Mouse (Mus musculus) heart, adult 11 months (tissue): Measurements from ENCODE around the gene Kat2a.

Experiments used
- DNase-seq: peaks from one replicate; pipeline ENCODE4 v3.0.0; 2022

Kat2a gene

DNA sequence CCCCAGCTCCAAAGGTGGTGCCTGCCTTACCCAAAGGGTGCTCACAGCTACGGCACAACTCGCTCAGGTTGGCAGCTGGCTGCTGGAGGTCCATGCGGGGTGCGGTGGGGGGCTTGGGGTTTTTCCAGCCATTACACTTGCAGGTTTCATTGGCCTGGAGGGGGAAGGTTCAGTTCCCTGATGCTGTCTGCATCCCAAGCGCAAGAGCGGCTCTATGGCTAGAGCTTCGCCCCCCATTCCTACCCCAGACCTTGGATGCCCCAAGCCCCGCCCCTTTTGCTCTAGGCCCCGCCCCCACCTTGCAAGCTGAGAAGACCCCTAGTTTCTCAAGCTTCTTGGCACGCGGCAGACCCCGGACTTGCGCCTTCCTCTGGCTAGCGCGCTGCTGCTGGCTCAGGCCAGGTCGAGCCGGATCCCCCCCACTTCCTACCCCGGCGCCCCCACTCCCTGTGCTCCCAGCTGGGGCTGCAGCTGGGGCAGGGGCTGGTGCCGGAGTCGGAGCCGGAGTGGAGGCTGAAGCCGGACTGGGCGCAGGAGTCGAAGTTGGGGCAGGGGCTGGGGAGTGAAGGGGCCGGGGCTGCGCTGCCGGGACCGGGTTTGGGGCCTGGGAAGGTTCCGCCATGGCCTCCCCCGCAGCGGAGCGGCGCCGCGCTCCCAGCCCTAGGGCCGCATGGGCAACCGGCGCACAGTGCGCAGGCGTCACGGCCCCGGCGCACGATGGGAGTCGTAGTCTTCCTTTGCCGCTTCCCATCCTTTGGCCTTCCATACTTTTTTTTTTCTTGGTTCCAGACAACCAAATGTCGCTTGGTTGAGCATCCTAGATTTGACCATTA lies at the start of gene Kat2a:
Gene Kat2a (minus strand): TSS at position 683 of the 833 bp plus-strand sequence.
- peak; percentile 99 for DNase-seq

DNA sequence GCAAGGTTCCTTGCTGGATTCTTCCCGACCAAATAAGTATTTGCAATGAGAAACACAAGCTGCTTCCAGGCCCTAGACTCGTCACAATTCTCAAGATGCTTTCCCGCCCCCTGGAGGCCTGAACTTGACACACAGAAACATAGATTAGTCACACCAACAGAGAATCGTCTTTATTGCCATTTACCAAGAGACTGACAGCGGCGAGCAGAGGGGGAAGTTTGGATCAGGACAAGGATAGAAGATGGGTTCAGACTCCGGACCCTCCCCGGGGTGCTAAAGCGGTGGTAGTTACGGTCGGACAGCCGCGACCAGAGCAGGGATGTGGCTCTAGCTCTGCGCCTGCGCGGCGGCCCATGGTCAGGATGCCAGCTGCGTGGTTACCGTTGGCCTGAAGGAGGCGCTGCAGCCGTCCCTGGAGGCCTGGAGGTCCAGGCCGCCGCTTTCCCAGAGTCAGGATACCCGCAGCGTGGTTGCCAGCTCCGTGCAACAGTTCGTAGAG lies 49.3 kb upstream of the Kat2a start:
- peak; percentile 99 for DNase-seq

GRCm38 (mm10) chr11:100759611-100760233 lies 47.5 kb upstream of the Kat2a start, which contains the start of gene Kcnh4:
Gene Kcnh4, minus strand, starts transcription at chr11:100759942.
- peak; percentile 95 for DNase-seq

- peak; percentile 88 for DNase-seq
Measured at GRCm38 (mm10) chr11:100758707-100759610, 46.7 kb upstream of the Kat2a start.

DNA sequence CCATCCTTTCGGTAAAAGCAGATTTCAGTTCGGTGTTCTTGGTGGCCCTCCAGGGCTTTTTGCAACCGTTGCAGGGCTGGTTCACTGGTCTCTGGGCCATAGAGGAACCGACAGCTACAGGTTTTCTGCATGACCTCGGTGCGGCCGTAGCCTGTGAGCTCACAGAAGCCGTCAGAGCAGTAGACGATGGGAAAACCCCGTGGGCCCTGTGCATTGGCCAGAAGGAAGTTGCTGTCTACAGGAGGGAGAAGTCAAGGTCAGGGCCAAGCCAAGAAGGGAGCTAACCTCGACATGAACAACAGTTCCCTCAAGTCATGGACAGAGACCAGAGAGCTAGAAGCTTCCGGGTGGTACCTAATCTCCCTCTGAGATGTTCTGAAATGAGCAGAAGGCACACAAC lies 45.3 kb upstream of the Kat2a start:
- peak; percentile 86 for DNase-seq

DNA sequence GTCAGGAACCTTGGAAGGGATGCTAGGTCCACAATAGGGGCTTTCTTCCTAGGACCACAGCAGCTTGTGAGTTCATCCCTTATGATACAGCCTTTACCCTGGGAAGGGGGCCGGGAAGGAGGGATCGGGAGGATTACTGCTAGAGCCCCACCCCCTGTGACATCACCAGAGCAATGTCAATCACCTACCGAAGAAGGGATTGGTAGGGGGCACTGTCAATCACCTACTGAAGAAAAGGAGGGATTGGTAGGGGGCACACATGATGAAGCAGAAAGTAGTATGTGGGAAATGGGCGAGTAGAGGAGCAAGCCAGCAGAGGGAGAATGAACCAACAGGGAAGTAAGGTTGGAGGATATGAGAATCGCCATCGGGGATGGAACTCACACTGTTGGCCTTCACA lies 44.2 kb upstream of the Kat2a start:
- no peak for DNase-seq

GRCm38 (mm10) chr11:100754693-100755057 lies 42.4 kb upstream of the Kat2a start:
- DNase-seq: no peak

GRCm38 (mm10) chr11:100754021-100754692 lies 41.9 kb upstream of the Kat2a start:
- DNase-seq: peak; percentile 87

DNA sequence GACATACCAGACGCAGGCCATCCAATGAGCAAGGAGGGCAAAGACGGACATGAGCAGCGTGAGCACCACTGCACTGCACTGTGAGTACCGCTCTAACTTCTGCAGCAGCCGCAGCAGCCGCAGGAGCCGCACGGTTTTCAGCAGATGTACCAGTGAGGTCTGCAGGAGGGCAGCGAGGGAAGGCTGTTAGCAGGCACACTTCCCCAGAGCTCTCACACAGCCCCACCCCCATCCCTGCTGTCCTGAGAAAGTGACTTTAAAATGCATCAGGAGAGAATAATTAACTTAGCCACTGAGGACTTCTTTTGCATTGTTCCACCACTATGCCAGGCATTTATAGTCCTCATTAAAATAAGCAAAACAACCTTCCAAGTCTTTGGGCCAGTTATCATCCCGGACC lies 40.0 kb upstream of the Kat2a start:
- no peak for DNase-seq

DNA sequence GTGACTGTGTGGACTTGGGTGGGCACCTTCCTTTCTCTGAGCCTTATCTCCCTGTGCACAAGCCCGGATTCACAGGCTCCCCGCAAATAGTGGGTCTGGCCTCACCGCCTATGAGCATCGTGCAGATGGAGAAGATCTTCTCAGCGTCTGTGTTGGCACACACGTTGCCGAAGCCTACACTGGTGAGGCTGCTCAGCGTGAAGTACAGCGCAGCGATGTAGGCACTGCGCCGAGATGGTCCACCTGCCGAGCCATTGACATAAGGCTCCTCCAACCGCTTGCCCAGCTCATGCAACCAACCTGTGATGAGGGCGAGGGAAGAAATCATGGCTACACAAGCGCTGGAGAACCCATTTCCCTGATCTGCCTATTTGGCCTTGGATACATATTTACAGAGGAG lies 37.9 kb upstream of the Kat2a start:
- DNase-seq: no peak

DNA sequence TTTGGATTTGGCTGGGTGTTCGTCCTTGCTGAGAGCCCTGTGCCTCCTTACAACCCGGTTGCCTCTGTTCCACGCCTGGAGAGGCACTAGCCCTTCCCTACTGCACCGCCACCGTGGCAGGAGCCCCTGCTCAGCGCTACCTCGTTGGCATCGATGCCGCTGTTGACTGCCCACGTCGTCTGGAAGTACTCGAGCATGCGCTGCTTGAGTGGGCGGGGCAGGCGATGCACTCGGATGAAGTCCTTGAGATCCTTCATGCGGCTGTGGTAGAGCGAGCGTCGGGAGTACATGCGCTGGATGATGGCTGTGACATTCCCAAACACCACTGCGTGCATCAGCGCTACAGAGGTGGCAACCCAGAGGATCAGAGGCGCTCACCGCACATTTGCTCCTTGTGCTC lies 37.2 kb upstream of the Kat2a start:
- DNase-seq: no peak

DNA sequence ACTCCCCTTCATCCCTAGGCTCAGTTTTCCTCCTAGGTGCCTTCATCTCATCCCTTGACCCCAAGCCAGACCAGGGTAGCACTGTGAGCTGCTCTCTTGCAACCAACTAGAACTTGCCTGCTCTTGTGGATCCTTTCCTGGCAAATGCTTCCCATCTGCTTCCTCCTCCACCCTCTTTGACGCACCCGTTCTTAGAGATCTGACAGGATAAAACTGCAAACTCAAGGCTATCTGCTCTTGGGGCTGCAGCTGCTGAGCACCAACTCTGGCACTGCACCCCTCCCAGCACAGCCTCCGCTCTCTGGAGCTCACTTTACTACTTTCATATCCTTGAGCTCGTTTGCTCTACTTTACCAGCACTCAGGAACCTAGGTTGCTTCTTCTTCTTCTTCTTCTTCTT lies 36.4 kb upstream of the Kat2a start:
- DNase-seq: no peak

DNA sequence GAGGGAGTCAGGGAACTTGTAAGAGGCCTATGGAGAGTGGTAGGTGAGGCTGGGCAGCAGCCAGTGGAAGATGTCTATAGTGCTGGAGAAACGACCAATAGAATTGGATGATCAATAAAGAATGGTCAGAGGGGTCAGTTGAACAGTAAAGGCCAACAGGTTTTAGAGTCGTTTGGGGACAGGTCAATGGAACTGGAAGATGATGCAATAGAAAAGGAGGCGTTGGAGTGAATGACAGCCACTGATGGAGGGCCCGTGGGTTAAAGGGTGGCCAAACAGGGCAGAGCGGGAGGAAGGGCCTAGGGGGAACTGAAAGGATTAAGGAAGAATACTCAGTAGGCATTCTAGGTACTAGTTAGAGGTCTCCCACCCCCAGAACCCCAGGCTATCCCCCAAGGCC lies 34.8 kb upstream of the Kat2a start:
- DNase-seq: no peak

- no peak for DNase-seq
Measured at GRCm38 (mm10) chr11:100746546-100746945, 34.3 kb upstream of the Kat2a start.

DNA sequence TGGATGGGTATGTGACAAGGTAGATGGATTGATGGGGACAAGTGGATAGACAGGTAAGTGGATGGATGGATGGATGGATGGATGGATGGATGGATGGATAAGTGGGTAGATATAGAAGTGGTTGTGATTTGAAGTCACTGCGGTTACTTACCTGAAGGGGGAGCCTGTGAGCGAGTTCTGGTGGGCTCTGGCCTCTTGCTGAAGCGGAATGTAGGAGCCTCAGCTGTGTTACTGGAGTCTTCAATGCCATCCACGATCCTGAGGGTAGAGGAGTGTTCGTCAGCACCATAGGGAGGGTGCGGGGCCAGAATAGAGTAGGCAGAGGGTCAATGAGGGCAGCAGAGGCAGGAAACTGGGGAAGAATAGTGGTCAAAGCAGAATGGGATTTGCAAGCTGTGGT lies 32.8 kb upstream of the Kat2a start:
- DNase-seq: no peak

DNA sequence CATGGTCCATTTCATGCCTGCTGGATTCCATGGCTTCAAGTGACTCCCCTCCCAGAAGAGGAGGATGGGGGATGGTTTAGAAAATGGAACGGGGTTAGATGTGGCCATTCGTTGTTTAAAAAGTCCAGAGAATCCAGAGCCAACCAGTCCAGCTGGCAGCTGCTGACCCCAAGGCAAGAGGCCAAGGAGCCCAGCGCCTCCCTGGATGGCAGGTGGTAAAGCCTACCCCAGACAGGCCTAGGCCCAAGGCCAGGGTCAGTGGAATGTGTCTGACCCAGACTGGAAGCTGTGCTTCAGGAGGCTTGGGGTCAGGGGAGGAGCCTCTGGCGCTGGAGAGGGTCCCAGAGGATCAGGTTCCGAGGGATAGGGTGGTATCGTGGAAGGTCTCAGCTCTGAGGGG lies 29.1 kb upstream of the Kat2a start:
- peak; percentile 94 for DNase-seq

- no peak for DNase-seq
Measured at GRCm38 (mm10) chr11:100738749-100739148, 26.5 kb upstream of the Kat2a start.

- peak; percentile 100 for DNase-seq
Measured at GRCm38 (mm10) chr11:100738066-100738604, 25.9 kb upstream of the Kat2a start, which contains the start of gene Rab5c. Gene Rab5c, minus strand, starts transcription at chr11:100738215.

- no peak for DNase-seq
Measured at GRCm38 (mm10) chr11:100737105-100737733, 25.0 kb upstream of the Kat2a start.

GRCm38 (mm10) chr11:100736746-100737080 lies 24.4 kb upstream of the Kat2a start:
- no peak for DNase-seq

- no peak for DNase-seq
Measured at GRCm38 (mm10) chr11:100735954-100736745, 23.9 kb upstream of the Kat2a start.
